Mouse (Mus musculus): ENCODE data around the gene Pnpla8.

DNA sequence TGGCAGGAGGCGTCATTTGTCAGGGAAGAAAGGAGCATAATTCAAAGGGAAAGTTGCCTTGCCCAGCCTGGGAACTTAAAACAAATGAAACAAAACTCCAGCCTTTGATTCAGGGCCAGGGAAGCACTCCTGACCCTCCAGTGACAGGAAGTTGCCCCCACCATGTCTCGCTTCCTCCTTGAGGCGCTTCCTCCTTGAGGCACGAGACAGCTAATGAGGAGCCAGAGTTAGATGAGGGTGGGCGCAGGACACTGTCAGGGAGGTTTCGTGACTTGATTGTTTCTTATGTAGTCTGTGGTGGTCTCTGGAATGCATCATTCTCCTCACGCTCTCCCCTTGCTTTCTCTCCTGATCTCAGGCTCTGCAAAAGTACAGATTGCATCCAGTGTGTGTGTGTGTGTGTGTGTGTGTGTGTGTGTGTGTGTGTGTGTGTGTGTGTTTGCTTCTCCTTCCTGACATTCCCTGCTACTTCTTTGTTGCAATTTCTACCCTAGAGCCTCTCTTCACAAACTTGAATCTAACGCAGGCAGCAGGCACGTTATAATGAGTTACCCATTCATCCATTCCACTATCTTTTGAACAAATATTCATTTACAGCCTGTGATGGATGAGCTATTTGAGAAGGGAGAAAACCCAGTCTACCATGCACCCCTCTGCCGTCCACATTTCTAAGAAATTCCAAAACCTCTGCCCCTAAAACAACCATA, 44.7 kb upstream of the Pnpla8 start:
- TF ChIP-seq GATA1 (IDR thresholded peaks at IDR 0.05; ENCODE audit: borderline replicate concordance, low read length) = no peak
- TF ChIP-seq CTCF (IDR thresholded peaks at IDR 0.05; ENCODE audit: low read depth, low read length) = no peak
- no peak for TF ChIP-seq TAL1 (conservative IDR thresholded peaks at IDR 0.05; ENCODE audit: low read depth, low read length)
- TF ChIP-seq POLR2AphosphoS5 (IDR thresholded peaks at IDR 0.05; ENCODE audit: insufficient replicate concordance, low read depth, low read length) = no peak
- TF ChIP-seq GATA2 (IDR thresholded peaks at IDR 0.05; ENCODE audit: borderline replicate concordance, low read depth, low read length) = no peak

Measured in G1E (cell line).